Mouse (Mus musculus) cerebellum, postnatal 14 days (tissue): ENCODE measurements around the gene Mxi1.

ENCODE experiments used
- DNase-seq, 2 experiments: peaks; one replicate each; pipeline ENCODE4 v3.0.0; 2021; ENCODE audit warnings: mixed read lengths in 2 of 2

Mxi1 gene

GRCm38 (mm10) chr19:53303382-53303781 is 6.9 kb upstream of the Mxi1 start:
- DNase-seq = no peak

- no peak for DNase-seq
Observed at GRCm38 (mm10) chr19:53305621-53306020, 4.7 kb upstream of the Mxi1 start.

GRCm38 (mm10) chr19:53306706-53307105 is 3.6 kb upstream of the Mxi1 start:
- no peak for DNase-seq

DNA sequence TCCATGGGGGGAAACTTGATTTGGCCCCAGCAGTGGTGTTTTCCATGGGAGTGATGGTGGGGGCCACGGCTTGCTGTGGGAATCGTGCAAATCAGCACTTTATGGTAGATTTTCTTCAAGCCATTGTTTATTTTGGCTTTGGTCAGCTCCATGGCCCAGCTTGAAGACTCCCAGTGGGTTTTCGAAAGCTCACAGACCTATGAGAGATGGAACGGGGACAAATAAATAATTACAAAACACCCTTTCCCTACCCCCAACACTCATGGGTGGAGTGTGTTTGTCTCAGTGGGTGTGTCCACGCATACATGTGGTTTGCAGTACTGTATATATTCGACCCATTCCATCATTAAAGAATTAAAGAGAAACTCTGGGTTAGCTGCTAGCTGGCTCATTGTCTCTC is 3.1 kb upstream of the Mxi1 start:
- no peak for DNase-seq

GRCm38 (mm10) chr19:53309631-53310030 is 687 bp upstream of the Mxi1 start:
- no peak for DNase-seq

GRCm38 (mm10) chr19:53310771-53311523 is 629 bp downstream of the Mxi1 start:
- peak; percentile 69 to 70 for DNase-seq

GRCm38 (mm10) chr19:53311524-53312335 is 1.4 kb downstream of the Mxi1 start:
- peak; percentile 58 to 64 for DNase-seq

DNA sequence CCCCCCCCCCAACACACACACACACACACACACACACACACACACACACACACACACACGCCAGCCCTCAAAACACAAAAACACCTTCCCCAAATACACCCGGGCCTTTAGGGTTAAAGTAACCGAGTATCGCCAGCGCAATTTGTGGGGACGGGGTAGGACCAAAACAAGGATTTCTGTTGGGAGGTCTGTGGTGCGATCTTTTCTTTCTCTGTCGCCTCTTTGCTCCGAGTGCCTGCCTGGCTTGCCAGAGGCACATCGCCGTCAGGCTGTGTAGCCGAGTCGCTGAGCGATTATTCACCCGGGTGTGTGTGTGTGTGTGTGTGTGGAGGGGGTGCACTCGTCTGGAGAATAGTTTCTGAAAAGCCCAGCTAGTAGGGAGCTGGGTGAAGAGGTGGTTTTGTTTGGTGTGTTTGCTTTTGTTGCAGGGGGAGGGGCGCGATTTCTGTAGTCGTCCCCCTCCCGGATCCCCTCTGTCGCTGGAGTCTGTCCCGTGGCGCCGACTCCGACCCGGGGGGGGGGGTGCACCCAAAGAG is 2.1 kb downstream of the Mxi1 start:
- peak; percentile 72 to 76 for DNase-seq

DNA sequence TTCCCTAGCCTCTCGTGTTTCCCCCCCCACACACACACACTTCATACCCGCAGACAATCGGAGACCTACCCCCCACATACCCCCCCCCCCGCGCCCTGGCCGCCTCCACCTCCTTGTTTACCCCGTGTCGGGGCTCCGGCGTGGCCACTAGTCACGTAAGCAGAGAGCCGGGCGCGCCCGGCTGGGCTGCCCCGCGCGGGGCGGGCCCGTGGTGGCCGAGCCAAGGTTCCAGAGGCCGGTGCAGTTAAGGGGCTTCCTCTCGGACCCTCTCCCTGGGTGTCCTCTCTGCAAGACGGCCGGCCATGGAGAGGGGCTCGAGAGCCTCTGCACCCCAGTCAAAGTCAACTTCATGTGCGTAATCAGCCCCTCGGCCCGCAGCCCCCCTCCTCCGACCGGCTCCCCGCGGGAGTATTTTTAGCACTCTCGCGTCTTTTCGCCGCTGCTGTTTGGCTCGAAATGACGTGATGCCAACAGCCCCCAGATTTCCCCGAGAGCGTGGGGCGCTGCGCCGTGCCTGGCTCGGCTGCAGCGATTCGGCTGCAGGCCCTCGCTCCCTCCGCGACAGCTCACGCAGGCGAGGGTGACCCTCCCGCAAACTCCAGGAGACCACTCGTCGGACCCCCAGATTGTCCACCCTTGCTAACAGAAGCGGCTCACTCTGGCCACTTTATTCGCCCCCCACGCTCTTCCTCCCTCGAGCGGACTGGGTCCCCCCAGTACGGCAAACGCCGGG is 2.8 kb downstream of the Mxi1 start:
- DNase-seq = peak; percentile 75 to 89

- DNase-seq = peak; percentile 100
Observed at GRCm38 (mm10) chr19:53313684-53314443, 3.5 kb downstream of the Mxi1 start.

GRCm38 (mm10) chr19:53314530-53315208 is 4.4 kb downstream of the Mxi1 start:
- DNase-seq = peak in 1 of 2 experiments; percentile 22

DNA sequence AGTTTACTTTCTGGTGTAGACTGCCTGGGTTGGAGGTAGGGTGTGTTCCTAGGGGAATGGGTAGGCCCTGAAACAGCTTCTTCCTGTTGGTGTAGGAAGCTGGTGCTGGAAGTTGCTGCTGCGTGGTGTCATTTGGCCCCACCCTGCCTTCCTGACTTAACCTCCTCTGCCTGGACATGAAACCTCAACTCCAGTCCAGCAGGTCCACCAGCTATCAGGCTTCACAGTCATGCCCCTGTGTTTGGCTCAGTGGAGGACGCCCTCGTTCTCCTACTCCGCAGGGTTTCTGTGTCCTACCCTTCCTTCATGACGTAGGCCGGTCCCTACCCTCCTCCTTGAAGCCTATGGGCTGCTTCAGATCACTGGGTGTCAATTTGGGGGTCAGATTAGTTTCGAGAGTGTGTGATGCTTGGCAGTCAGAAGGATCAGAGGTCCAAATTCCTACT is 4.9 kb downstream of the Mxi1 start:
- peak in 1 of 2 experiments; percentile 23 for DNase-seq

DNA sequence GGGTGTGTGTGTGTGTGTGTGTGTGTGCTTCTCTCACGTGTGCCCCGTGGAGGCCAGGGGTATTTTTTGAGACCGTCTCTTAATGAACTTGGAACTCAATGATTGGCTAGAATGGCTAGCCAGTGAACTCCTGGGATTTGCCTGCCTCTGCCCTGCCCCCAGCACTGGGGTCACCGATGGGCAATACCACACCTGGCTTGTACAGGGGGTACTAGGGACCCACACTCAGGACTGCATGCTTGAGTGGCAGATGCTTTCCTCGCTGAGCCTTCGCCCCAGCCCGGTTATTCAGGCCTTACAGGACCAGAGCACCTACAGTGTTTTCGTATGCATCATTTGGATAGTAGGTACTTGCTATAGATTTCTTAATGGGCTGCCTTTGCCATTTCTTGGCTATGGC is 5.8 kb downstream of the Mxi1 start:
- peak in 1 of 2 experiments; percentile 10 for DNase-seq

DNA sequence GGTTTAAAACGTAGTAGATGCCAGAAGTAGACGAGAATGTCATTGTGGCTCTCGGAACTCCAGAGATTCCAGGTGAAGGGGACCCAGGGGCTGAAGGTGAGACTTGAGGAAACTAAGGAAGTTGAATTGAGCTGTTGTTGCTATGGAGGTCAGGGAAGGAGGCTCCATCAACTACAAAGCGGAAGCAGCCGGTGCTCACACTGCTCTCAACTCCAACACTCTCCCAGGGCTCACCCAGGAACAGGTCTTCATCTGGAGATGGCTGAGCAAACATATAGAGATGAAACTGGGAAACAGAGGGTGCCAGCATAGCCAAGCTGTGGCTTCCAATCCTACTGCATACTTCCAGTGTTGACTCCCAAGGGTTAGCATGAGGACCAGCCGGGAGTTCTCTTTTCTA is 6.6 kb downstream of the Mxi1 start:
- DNase-seq = peak in 1 of 2 experiments; percentile 12

DNA sequence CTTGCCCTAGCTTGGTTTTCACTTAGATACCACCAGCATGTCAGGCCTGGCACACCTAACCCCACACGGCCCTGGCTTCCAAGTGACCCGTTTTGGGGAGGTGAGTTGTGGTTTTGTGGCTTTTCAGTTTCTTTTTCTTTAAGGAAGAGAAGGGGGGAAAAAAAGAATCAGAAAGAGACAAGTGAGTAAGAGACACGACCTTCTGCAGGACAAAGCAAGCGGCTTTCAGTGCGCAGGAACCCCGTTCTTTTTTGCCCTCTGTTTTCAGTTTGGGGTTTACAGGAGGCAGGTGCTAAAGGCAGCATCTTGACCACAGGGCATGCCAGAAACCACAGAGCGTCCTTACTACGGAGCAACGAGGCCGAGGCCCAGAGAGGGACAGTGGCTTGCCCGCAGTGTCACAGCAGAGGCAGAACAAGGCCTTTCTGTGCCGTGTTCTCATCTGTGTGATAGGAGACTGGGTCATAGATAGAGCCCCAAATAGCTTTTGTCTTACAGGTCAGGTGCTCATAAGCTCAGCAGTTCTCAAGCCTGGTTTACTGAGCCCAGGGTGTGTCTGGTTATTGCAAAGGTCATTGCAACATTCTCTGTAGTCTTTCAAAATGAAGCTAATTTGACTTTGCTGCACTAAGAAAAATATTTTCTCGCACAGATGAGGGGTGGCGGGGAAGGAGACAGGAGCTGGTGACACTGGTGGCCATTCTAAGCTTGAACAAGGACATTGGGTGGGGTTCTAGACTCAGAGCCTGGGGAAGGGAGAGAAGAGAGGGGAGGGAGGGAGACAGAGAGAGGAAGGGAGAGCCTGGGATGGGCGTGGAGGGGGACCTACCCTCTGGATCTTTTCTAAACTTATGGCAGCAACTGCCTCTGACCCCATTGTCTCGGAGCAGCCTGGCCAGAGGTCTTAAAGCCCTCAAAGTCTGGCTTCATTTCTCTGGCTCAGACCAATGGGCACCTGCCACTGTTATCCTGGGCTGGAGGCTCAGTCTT is 8.1 kb downstream of the Mxi1 start:
- no peak for DNase-seq

DNA sequence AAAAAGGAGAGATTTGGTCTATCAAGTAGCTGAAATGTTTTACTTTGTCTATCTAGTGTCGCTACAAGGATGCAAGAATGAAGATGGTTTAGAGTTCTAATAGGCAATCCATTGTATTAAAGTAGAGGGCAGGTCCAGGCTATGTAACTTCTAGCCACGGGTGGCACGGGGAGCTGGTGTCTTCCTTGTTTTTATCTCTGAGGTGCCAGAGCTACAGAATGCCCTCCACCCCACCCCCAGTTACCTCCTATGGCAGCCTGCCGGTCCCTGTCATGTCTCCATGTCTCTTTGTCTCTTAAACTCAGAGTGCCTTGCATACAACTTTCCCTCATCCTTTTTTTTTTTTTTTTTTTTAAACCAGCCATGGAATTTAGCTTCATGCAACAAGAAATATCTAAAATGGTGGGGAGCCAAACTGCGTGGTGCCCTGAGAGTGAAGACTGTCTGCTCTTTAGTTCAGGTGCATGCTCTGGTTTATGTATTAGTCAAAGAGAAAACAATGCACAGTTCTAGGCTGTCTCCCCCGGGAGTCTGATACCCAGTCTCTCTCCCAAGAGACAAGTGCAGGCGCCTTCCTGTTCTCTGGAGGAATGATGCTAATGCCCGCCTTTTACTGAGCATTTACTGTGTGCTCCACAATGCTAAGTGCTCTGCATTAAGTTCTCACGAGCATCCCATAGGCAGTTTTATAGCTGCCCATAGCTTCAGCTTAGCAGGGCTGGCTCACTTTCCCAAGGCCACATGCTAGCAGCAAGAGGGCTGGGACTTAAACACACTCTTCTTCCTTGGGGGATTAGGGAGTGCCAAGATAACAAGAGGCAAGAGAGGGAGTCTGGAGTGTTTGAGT is 10.2 kb downstream of the Mxi1 start:
- no peak for DNase-seq

DNA sequence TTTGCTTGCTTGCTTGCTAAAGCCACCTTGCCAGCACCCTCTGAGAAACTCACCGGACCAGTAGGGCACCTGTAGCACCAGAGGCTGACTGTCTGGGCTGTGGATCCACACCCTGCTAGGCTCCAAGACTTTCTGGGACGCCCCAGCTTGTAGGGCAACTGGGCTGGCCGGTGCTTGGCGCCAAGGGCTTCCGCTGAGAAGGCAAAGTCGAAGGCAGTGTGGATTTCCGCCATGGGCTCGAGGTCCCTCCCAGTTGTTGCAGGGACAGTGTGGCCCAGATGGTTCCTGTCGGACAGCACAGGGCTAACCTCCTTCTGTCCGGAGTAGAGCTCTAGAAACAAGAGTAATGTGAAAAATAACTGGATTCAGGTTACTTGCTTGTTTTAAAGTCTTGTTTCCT is 11.0 kb downstream of the Mxi1 start:
- DNase-seq = no peak

DNA sequence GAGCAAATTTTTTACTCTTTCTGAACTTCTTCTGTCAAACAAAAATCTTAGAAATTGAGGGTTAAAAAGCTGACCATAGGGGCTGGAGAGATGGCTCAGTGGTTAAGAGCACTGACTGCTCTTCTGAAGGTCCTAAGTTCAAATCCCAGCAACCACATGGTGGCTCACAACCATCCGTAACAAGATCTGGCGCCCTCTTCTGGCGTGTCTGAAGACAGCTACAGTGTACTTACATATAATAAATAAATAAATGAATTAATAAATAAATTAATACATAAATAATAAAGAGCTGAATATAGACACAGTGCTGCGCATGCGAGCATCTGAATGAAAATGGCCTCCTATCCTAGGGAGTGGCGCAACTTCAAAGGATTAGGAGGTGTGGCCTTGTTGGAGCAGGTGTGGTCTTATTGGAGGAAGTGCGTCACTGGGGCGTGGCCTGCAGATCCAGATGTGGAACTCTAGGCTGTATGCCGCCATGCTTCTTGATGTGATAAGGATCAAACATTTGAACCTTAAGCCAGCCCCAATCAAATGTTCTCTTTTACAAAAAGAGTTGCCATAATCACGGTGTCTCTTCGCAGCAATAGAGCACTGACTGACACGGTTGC is 12.2 kb downstream of the Mxi1 start:
- DNase-seq = no peak

DNA sequence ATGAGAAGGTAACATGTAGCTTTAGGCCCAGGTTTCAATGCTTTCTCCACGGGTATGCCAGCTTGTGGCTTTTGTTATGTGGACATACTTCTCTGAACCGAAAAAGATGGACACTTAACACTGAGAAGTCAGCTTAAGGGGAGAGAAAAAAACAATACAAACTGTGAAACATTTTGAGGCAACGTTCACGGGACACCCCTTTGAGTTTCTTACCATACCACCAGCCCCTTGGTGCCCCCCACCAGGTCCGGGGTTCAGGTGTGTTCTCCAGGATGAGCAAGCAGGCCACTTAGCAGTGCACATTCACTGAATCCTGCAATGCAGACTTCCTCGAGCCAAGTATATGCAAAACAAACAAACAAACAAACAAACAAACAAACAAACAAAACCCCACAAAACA is 14.5 kb downstream of the Mxi1 start:
- no peak for DNase-seq
